Mouse (Mus musculus) adrenal gland, postnatal 36 days (tissue): ENCODE measurements around the gene Prdm11. TPM values are rescaled to one million over a fixed set of nuclear protein-coding genes. Genes with fewer than 3 reads are reported as not detected.
A peak's percentile ranks its signal among the peaks of the same experiment; 100 is the strongest.

Source experiments
- DNase-seq, 2 experiments: peaks; one replicate each; pipeline ENCODE4 v3.0.0; 2021; ENCODE audit warnings: mixed read lengths in 1 of 2
- total RNA-seq, 2 experiments: library from RNA; stranded (reverse); gene quantifications; 2 replicates each; pipeline ENCODE4 v1.2.3; 2021

Prdm11 gene
- total RNA-seq, 2 experiments from 2014 or later = 43.5 to 58.3 TPM

GRCm38 (mm10) chr2:92967032-92967838 is 78.7 kb downstream of the Prdm11 start:
- no peak for DNase-seq

GRCm38 (mm10) chr2:92966257-92966656 is 79.7 kb downstream of the Prdm11 start:
- no peak for DNase-seq

- no peak for DNase-seq
Observed at GRCm38 (mm10) chr2:92964345-92964744, 81.6 kb downstream of the Prdm11 start.

GRCm38 (mm10) chr2:92958640-92959039 is 87.3 kb downstream of the Prdm11 start:
- DNase-seq = no peak

- peak; percentile 36 to 37 for DNase-seq
Observed at GRCm38 (mm10) chr2:92956943-92957342, 89.0 kb downstream of the Prdm11 start.

- peak; percentile 78 to 82 for DNase-seq
Observed at GRCm38 (mm10) chr2:92954404-92955114, 91.4 kb downstream of the Prdm11 start.

GRCm38 (mm10) chr2:92953450-92953849 is 92.5 kb downstream of the Prdm11 start:
- DNase-seq = no peak

GRCm38 (mm10) chr2:92949518-92949917 is 96.4 kb downstream of the Prdm11 start:
- DNase-seq = peak in 1 of 2 experiments; percentile 18

GRCm38 (mm10) chr2:92948699-92949300 is 97.2 kb downstream of the Prdm11 start:
- peak in 1 of 2 experiments; percentile 11 for DNase-seq

GRCm38 (mm10) chr2:92947981-92948698 is 97.8 kb downstream of the Prdm11 start:
- peak; percentile 49 to 55 for DNase-seq

GRCm38 (mm10) chr2:92945824-92946598 is 100.0 kb downstream of the Prdm11 start:
- no peak for DNase-seq

GRCm38 (mm10) chr2:92945125-92945746 is 100.7 kb downstream of the Prdm11 start:
- DNase-seq = peak in 1 of 2 experiments; percentile 18

- no peak for DNase-seq
Observed at GRCm38 (mm10) chr2:92944356-92944755, 101.6 kb downstream of the Prdm11 start.

- DNase-seq = peak; percentile 47 to 77
Observed at GRCm38 (mm10) chr2:92943406-92943805, 102.6 kb downstream of the Prdm11 start.

- DNase-seq = no peak
Observed at GRCm38 (mm10) chr2:92941463-92941862, 104.5 kb downstream of the Prdm11 start.

- DNase-seq = no peak
Observed at GRCm38 (mm10) chr2:92940963-92941362, 105.0 kb downstream of the Prdm11 start.

GRCm38 (mm10) chr2:92938827-92939226 is 107.1 kb downstream of the Prdm11 start:
- peak; percentile 23 to 33 for DNase-seq

- no peak for DNase-seq
Observed at GRCm38 (mm10) chr2:92938063-92938462, 107.9 kb downstream of the Prdm11 start.

- no peak for DNase-seq
Observed at GRCm38 (mm10) chr2:92935483-92935882, 110.5 kb downstream of the Prdm11 start.

- no peak for DNase-seq
Observed at GRCm38 (mm10) chr2:92934312-92934982, 111.5 kb downstream of the Prdm11 start.
